Mouse (Mus musculus) ES-Bruce4 (cell line): ENCODE measurements at regions not wholly inside any gene's neighbourhood (a gene's known extent, or its start where the extent isn't known, plus 50 kb on each side); places are given as distances from the start of the nearest gene placed in this dataset.

Experiments used
- CTCF ChIP-seq: IDR thresholded peaks from one replicate; pipeline ENCODE4 v1.8.1; 2011; ENCODE audit warnings: low read depth, low read length
- EP300 ChIP-seq: IDR thresholded peaks from 2 replicates; pipeline ENCODE4 v1.6.1; 2011; ENCODE audit warnings: low read depth, low read length; ENCODE audit not compliant: insufficient read depth
- POLR2A ChIP-seq: IDR thresholded peaks from one replicate; pipeline ENCODE4 v1.8.1; 2011; ENCODE audit warnings: low read length; ENCODE audit not compliant: insufficient read depth

DNA sequence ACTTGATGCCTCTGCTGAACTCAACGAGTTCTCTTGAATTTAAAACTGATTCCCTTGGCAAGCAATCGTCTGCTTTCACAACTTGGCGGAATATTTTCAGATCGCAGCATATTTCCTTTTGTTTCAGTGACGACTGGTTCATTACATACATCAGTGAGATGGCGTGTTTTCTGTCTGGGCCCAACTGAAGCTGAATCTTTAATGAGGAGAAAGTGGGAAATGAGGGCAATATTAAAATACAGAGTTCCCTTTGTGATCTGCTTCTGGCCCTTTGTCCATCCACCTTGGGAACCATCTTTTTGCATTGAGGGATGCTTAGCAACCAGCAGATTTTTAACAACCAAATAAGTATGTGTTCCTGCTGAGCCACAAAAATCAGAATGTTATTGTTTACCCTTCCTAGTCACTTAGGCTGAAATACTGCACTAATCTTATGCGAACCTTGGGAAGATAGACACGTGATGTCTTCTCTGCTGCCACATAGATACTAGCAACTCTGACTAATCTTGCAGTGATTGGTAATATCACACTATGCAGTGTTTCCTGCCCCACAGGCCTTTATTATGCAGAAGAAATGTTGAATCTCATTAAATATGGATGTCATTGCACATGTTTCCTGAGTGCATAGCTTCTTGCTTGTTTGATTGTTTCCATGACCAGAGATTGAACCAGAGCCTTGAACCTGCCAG is 267.8 kb upstream of the Atp2b1 start:
- TF ChIP-seq CTCF: no peak
- no peak for TF ChIP-seq POLR2A
- no peak for TF ChIP-seq EP300
